Mouse (Mus musculus): ENCODE results near the gene Zbtb8a. TPM values are rescaled to one million over a fixed set of nuclear protein-coding genes. Genes with fewer than 3 reads are reported as not detected.
A peak's percentile ranks its signal among the peaks of the same experiment; 100 is the strongest.

The Zbtb8a gene
- polyA plus RNA-seq, 1 experiment from 2014 or later = 7.2 TPM

- Histone ChIP-seq H3K9ac (ENCODE audit: low read length) (no peak overlapping the region), H3K27ac (replicated peaks; ENCODE audit: low read depth, low read length) (no peak overlapping the region), H3K9me3 (ENCODE audit: control insufficient read depth, low read length) (no peaks in the 10 kb centered on the region), H3K36me3 (ENCODE audit: control insufficient read depth, insufficient read depth, low read length) (peaks cover 6% of the 10 kb centered on the region), H3K4me3 (ENCODE audit: low read depth, low read length) (no peak overlapping the region), H3K27me3 (ENCODE audit: control insufficient read depth, insufficient read depth, low read length) (no peaks in the 10 kb centered on the region), H3K4me2 (ENCODE audit: low read depth, severe bottlenecking) (no peak overlapping the region), H3K4me1 (ENCODE audit: control insufficient read depth, insufficient read depth, low read length) (no peaks in the 10 kb centered on the region)
- WGBS = 95% methylated on average over 3 of the region's 3 CpGs
- DNase-seq (ENCODE audit: low spot score) = no peak
- no peak for ATAC-seq (ENCODE audit: insufficient number of reproducible peaks, low FRiP score, low TSS enrichment, low read depth)
Measured at GRCm38 (mm10) chr4:129339743-129340142, 38.2 kb downstream of the Zbtb8a start.

- ATAC-seq (ENCODE audit: insufficient number of reproducible peaks, low FRiP score, low TSS enrichment, low read depth) (no peak), DNase-seq (ENCODE audit: low spot score) (no peak)
- Histone ChIP-seq H3K4me3 (ENCODE audit: low read depth, low read length) (peak overlapping the region; percentile 99), H3K27me3 (ENCODE audit: control insufficient read depth, insufficient read depth, low read length) (no peaks in the 10 kb centered on the region), H3K9ac (ENCODE audit: low read length) (peak overlapping the region; percentile 78), H3K27ac (replicated peaks; ENCODE audit: low read depth, low read length) (peak overlapping the region; percentile 94), H3K4me2 (ENCODE audit: low read depth, severe bottlenecking) (peak overlapping the region; percentile 47), H3K36me3 (ENCODE audit: control insufficient read depth, insufficient read depth, low read length) (peaks cover 5% of the 10 kb centered on the region; the same call in 1 of the 2 replicates), H3K9me3 (ENCODE audit: control insufficient read depth, low read length) (no peaks in the 10 kb centered on the region), H3K4me1 (ENCODE audit: control insufficient read depth, insufficient read depth, low read length) (peaks cover 13% of the 10 kb centered on the region)
- 52% methylated on average over 14 of the region's 14 CpGs for WGBS
Measured at GRCm38 (mm10) chr4:129336291-129336690, 41.6 kb downstream of the Zbtb8a start.

- WGBS = under 1% methylated on average over 73 of the region's 73 CpGs
- ATAC-seq (ENCODE audit: insufficient number of reproducible peaks, low FRiP score, low TSS enrichment, low read depth) = peak; percentile 98
- Histone ChIP-seq H3K36me3 (ENCODE audit: control insufficient read depth, insufficient read depth, low read length) (peaks cover 9% of the 10 kb centered on the region; the same call in 1 of the 2 replicates), H3K4me1 (ENCODE audit: control insufficient read depth, insufficient read depth, low read length) (peaks cover 13% of the 10 kb centered on the region), H3K9me3 (ENCODE audit: control insufficient read depth, low read length) (no peaks in the 10 kb centered on the region), H3K4me2 (ENCODE audit: low read depth, severe bottlenecking) (peak within 1 kb of the TSS; percentile 60), H3K27ac (replicated peaks; ENCODE audit: low read depth, low read length) (peak within 1 kb of the TSS; percentile 95), H3K4me3 (ENCODE audit: low read depth, low read length) (peak within 1 kb of the TSS; percentile 99), H3K9ac (ENCODE audit: low read length) (peak within 1 kb of the TSS; percentile 99), H3K27me3 (ENCODE audit: control insufficient read depth, insufficient read depth, low read length) (no peaks in the 10 kb centered on the region)
- peak; percentile 99 for DNase-seq (ENCODE audit: low spot score)
Measured at GRCm38 (mm10) chr4:129335216-129336074, 42.5 kb downstream of the Zbtb8a start, which contains the start of the genes Rbbp4 and Zbtb8os. Gene Rbbp4 (minus strand): TSS chr4:129335370. Gene Zbtb8os (plus strand): TSS chr4:129335695.

GRCm38 (mm10) chr4:129334677-129335215 is 43.2 kb downstream of the Zbtb8a start:
- no peak; the same call in 1 of the 2 replicates for ATAC-seq (ENCODE audit: insufficient number of reproducible peaks, low FRiP score, low TSS enrichment, low read depth)

GRCm38 (mm10) chr4:129332846-129333245 is 45.1 kb downstream of the Zbtb8a start:
- Histone ChIP-seq H3K4me2 (ENCODE audit: low read depth, severe bottlenecking) (peak overlapping the region; percentile 60; the same call in 1 of the 2 replicates), H3K27me3 (ENCODE audit: control insufficient read depth, insufficient read depth, low read length) (no peaks in the 10 kb centered on the region), H3K9me3 (ENCODE audit: control insufficient read depth, low read length) (no peaks in the 10 kb centered on the region), H3K36me3 (ENCODE audit: control insufficient read depth, insufficient read depth, low read length) (peaks cover 19% of the 10 kb centered on the region; the same call in 1 of the 2 replicates), H3K9ac (ENCODE audit: low read length) (no peak overlapping the region), H3K4me1 (ENCODE audit: control insufficient read depth, insufficient read depth, low read length) (peaks cover 13% of the 10 kb centered on the region), H3K4me3 (ENCODE audit: low read depth, low read length) (peak overlapping the region; percentile 99), H3K27ac (replicated peaks; ENCODE audit: low read depth, low read length) (no peak overlapping the region)
- WGBS = 73% methylated on average over 1 of the region's 1 CpGs
- no peak for DNase-seq (ENCODE audit: low spot score)
- ATAC-seq (ENCODE audit: insufficient number of reproducible peaks, low FRiP score, low TSS enrichment, low read depth) = no peak

More at GRCm38 (mm10) chr4:129334677-129335215, 43.2 kb downstream of the Zbtb8a start:
- H3K4me1 ChIP-seq (ENCODE audit: control insufficient read depth, insufficient read depth, low read length) = peaks cover 13% of the 10 kb centered on the region
- peak overlapping the region; percentile 60 for H3K4me2 ChIP-seq (ENCODE audit: low read depth, severe bottlenecking)
- H3K27ac ChIP-seq (replicated peaks; ENCODE audit: low read depth, low read length) = peak overlapping the region; percentile 95
- H3K9me3 ChIP-seq (ENCODE audit: control insufficient read depth, low read length) = no peaks in the 10 kb centered on the region
- peak; percentile 75 for DNase-seq (ENCODE audit: low spot score)
- under 1% methylated on average over 61 of the region's 62 CpGs for WGBS
- peak overlapping the region; percentile 99 for H3K4me3 ChIP-seq (ENCODE audit: low read depth, low read length)
- no peaks in the 10 kb centered on the region for H3K27me3 ChIP-seq (ENCODE audit: control insufficient read depth, insufficient read depth, low read length)
- H3K9ac ChIP-seq (ENCODE audit: low read length) = peak overlapping the region; percentile 99
- peaks cover 9% of the 10 kb centered on the region; the same call in 1 of the 2 replicates for H3K36me3 ChIP-seq (ENCODE audit: control insufficient read depth, insufficient read depth, low read length)

GRCm38 (mm10) chr4:129326191-129326590 is 51.7 kb downstream of the Zbtb8a start:
- Histone ChIP-seq H3K4me3 (ENCODE audit: low read depth, low read length) (no peak overlapping the region), H3K27ac (replicated peaks; ENCODE audit: low read depth, low read length) (no peak overlapping the region), H3K36me3 (ENCODE audit: control insufficient read depth, insufficient read depth, low read length) (peaks cover 27% of the 10 kb centered on the region), H3K27me3 (ENCODE audit: control insufficient read depth, insufficient read depth, low read length) (no peaks in the 10 kb centered on the region), H3K9ac (ENCODE audit: low read length) (no peak overlapping the region), H3K4me2 (ENCODE audit: low read depth, severe bottlenecking) (no peak overlapping the region), H3K4me1 (ENCODE audit: control insufficient read depth, insufficient read depth, low read length) (no peaks in the 10 kb centered on the region), H3K9me3 (ENCODE audit: control insufficient read depth, low read length) (no peaks in the 10 kb centered on the region)
- WGBS = 84% methylated on average over 1 of the region's 1 CpGs
- no peak for ATAC-seq (ENCODE audit: insufficient number of reproducible peaks, low FRiP score, low TSS enrichment, low read depth)
- no peak for DNase-seq (ENCODE audit: low spot score)

GRCm38 (mm10) chr4:129324756-129325155 is 53.2 kb downstream of the Zbtb8a start:
- no peak for ATAC-seq (ENCODE audit: insufficient number of reproducible peaks, low FRiP score, low TSS enrichment, low read depth)
- no peak overlapping the region for H3K27ac ChIP-seq (replicated peaks; ENCODE audit: low read depth, low read length)

GRCm38 (mm10) chr4:129323491-129323890 is 54.4 kb downstream of the Zbtb8a start:
- Histone ChIP-seq H3K9ac (ENCODE audit: low read length) (no peak overlapping the region), H3K4me2 (ENCODE audit: low read depth, severe bottlenecking) (no peak overlapping the region), H3K27me3 (ENCODE audit: control insufficient read depth, insufficient read depth, low read length) (no peaks in the 10 kb centered on the region), H3K36me3 (ENCODE audit: control insufficient read depth, insufficient read depth, low read length) (peaks cover 28% of the 10 kb centered on the region), H3K4me3 (ENCODE audit: low read depth, low read length) (no peak overlapping the region), H3K27ac (replicated peaks; ENCODE audit: low read depth, low read length) (no peak overlapping the region), H3K4me1 (ENCODE audit: control insufficient read depth, insufficient read depth, low read length) (no peaks in the 10 kb centered on the region), H3K9me3 (ENCODE audit: control insufficient read depth, low read length) (no peaks in the 10 kb centered on the region)
- no peak for DNase-seq (ENCODE audit: low spot score)
- WGBS = 90% methylated on average over 1 of the region's 1 CpGs
- no peak for ATAC-seq (ENCODE audit: insufficient number of reproducible peaks, low FRiP score, low TSS enrichment, low read depth)

More at GRCm38 (mm10) chr4:129324756-129325155, 53.2 kb downstream of the Zbtb8a start:
- Histone ChIP-seq H3K4me2 (ENCODE audit: low read depth, severe bottlenecking) (no peak overlapping the region), H3K9ac (ENCODE audit: low read length) (no peak overlapping the region), H3K36me3 (ENCODE audit: control insufficient read depth, insufficient read depth, low read length) (peaks cover 26% of the 10 kb centered on the region), H3K4me3 (ENCODE audit: low read depth, low read length) (no peak overlapping the region), H3K27me3 (ENCODE audit: control insufficient read depth, insufficient read depth, low read length) (no peaks in the 10 kb centered on the region), H3K4me1 (ENCODE audit: control insufficient read depth, insufficient read depth, low read length) (no peaks in the 10 kb centered on the region), H3K9me3 (ENCODE audit: control insufficient read depth, low read length) (no peaks in the 10 kb centered on the region)
- WGBS = 84% methylated on average over 1 of the region's 1 CpGs
- DNase-seq (ENCODE audit: low spot score) = no peak

All from limb, embryonic 11.5 days (tissue).